Mouse (Mus musculus) bone marrow, adult 2 months (tissue): ENCODE results near the gene Surf6. TPM values are rescaled to one million over a fixed set of nuclear protein-coding genes. Genes with fewer than 3 reads are reported as not detected.

Source experiments
- H3K27ac ChIP-seq: fragments of 200-500 bp; 2 replicates; pipeline ENCODE4 v1.5.1; 2012; ENCODE audit warnings: low read depth, mild to moderate bottlenecking, control low read depth, inconsistent platforms, low read length; ENCODE audit not compliant: control insufficient read depth, poor library complexity, insufficient read depth
- H3K4me1 ChIP-seq: fragments of 200-500 bp; 2 replicates; pipeline ENCODE4 v1.6.1; 2011; ENCODE audit warnings: low read length; ENCODE audit not compliant: control insufficient read depth, insufficient read depth
- H3K4me3 ChIP-seq: fragments of 200-500 bp; replicated peaks from 2 replicates; pipeline ENCODE3; 2011; ENCODE audit warnings: mild to moderate bottlenecking, low read depth, low read length, control low read depth; ENCODE audit not compliant: control insufficient read depth
- CTCF ChIP-seq: fragments of 200-500 bp; IDR thresholded peaks from 2 replicates; pipeline ENCODE4 v1.5.1; 2011; ENCODE audit warnings: low read length, control low read depth; ENCODE audit not compliant: control insufficient read depth, insufficient read depth
- POLR2A ChIP-seq: fragments of 200-500 bp; IDR thresholded peaks from 2 replicates; pipeline ENCODE4 v1.6.1; 2011; ENCODE audit warnings: low read depth, mild to moderate bottlenecking, control low read depth, low read length, borderline replicate concordance; ENCODE audit not compliant: control insufficient read depth
- WGBS: fragments of 180-500 bp; shearing (Covaris S2); methylation state at CpG from one replicate; pipeline ENCODE4 v1.1.7; 2018; 5-methylcytosine and 5-hydroxymethylcytosine counted together
- polyA plus RNA-seq: library from polyadenylated mRNA; stranded (reverse); fragments of >200 nt; gene quantifications from 2 replicates; pipeline ENCODE4 v1.2.4, GENCODE M21; 2011; ENCODE audit warnings: low replicate concordance; ENCODE audit not compliant: missing spikeins, insufficient read depth, insufficient read length

Surf6 gene
- polyA plus RNA-seq, 1 experiment, result 23.5 TPM

GRCm38 (mm10) chr2:26915927-26916728, 13.4 kb upstream of the Surf6 start, which contains the start of the genes Surf2 and Surf1:
TSS of gene Surf2 (plus strand) at chr2:26916367.
TSS of gene Surf1 (minus strand) at chr2:26916530.
- Histone ChIP-seq H3K27ac (peak within 1 kb of the TSS; percentile 38), H3K4me3 (peak within 1 kb of the TSS; percentile 86), H3K4me1 (peaks cover 5% of the 10 kb centered on the region; the same call in 1 of the 2 replicates)
- TF ChIP-seq CTCF (peak; percentile 10; the same call in 1 of the 2 replicates), POLR2A (peak; percentile 87)
- WGBS, result 2% methylated on average over 47 of the region's 47 CpGs

- 80% methylated on average over 8 of the region's 8 CpGs for WGBS
- Histone ChIP-seq H3K4me3 (no peak overlapping the region), H3K4me1 (peaks cover 6% of the 10 kb centered on the region; the same call in 1 of the 2 replicates), H3K27ac (no peak overlapping the region)
- TF ChIP-seq POLR2A (no peak), CTCF (no peak)
These were observed 11.7 kb upstream of the Surf6 start for GRCm38 (mm10) chr2:26914148-26914941.

GRCm38 (mm10) chr2:26913416-26914147, 10.9 kb upstream of the Surf6 start:
- no peak for TF ChIP-seq POLR2A
- TF ChIP-seq CTCF, result no peak
- Histone ChIP-seq H3K27ac (no peak overlapping the region), H3K4me3 (no peak overlapping the region), H3K4me1 (peaks cover 6% of the 10 kb centered on the region; the same call in 1 of the 2 replicates)
- 78% methylated on average over 17 of the region's 17 CpGs for WGBS

GRCm38 (mm10) chr2:26912253-26912770, 9.6 kb upstream of the Surf6 start:
- 67% methylated on average over 5 of the region's 5 CpGs for WGBS
- TF ChIP-seq POLR2A (no peak), CTCF (no peak)
- no peak overlapping the region for H3K27ac ChIP-seq

GRCm38 (mm10) chr2:26910994-26911765, 8.5 kb upstream of the Surf6 start:
- WGBS, result under 1% methylated on average over 37 of the region's 37 CpGs
- TF ChIP-seq POLR2A (no peak), CTCF (no peak)
- H3K4me1 ChIP-seq, result peaks cover 3% of the 10 kb centered on the region; the same call in 1 of the 2 replicates
- peak overlapping the region; percentile 100 for H3K4me3 ChIP-seq
- H3K27ac ChIP-seq, result peak overlapping the region; percentile 84

More at GRCm38 (mm10) chr2:26912253-26912770, 9.6 kb upstream of the Surf6 start:
- peak overlapping the region; percentile 31 for H3K4me3 ChIP-seq
- H3K4me1 ChIP-seq, result peaks cover 6% of the 10 kb centered on the region; the same call in 1 of the 2 replicates

GRCm38 (mm10) chr2:26910124-26910993, 7.7 kb upstream of the Surf6 start, which contains the start of the genes Med22 and Rpl7a:
TSS of gene Med22 (minus strand) at chr2:26910677.
TSS of gene Rpl7a (plus strand) at chr2:26910764.
- TF ChIP-seq CTCF (no peak), POLR2A (peak; percentile 73; the same call in 1 of the 2 replicates)
- H3K4me1 ChIP-seq, result peaks cover 3% of the 10 kb centered on the region; the same call in 1 of the 2 replicates
- peak within 1 kb of the TSS; percentile 84 for H3K27ac ChIP-seq
- peak within 1 kb of the TSS; percentile 100 for H3K4me3 ChIP-seq
- WGBS, result under 1% methylated on average over 73 of the region's 74 CpGs

- Histone ChIP-seq H3K4me3 (peak overlapping the region; percentile 78), H3K4me1 (peaks cover 3% of the 10 kb centered on the region; the same call in 1 of the 2 replicates), H3K27ac (no peak overlapping the region)
- TF ChIP-seq CTCF, result no peak
- no peak for TF ChIP-seq POLR2A
These were observed 6.7 kb upstream of the Surf6 start for GRCm38 (mm10) chr2:26909387-26909784.
